Mouse (Mus musculus): ENCODE results near the gene Pou2f2. TPM values are rescaled to one million over a fixed set of nuclear protein-coding genes. Genes with fewer than 3 reads are reported as not detected.
"Not testable (repeated sequence)": the region's sequence is repeated elsewhere in the genome, so short reads cannot be mapped to it uniquely, and the experiment has no call there.

Pou2f2 gene
- polyA plus RNA-seq, 1 experiment, result 2.6 TPM

- 73% methylated on average over 8 of the region's 8 CpGs for WGBS
- Histone ChIP-seq H3K4me1 (ENCODE audit: control insufficient read depth, insufficient read depth, low read length) (no peaks in the 10 kb centered on the region), H3K4me3 (ENCODE audit: insufficient read depth, low read depth, low read length) (no peak overlapping the region), H3K27ac (ENCODE audit: insufficient read depth, low read depth, low read length) (no peak overlapping the region), H3K36me3 (ENCODE audit: control insufficient read depth, insufficient read depth, low read length) (no peaks in the 10 kb centered on the region), H3K27me3 (replicated peaks; ENCODE audit: control insufficient read depth, insufficient read depth, low read length) (no peaks in the 10 kb centered on the region)
- no peak for TF ChIP-seq POLR2A (IDR thresholded peaks at IDR 0.05; ENCODE audit: low read depth, low read length)
- DNase-seq, result no peak
Measured at GRCm38 (mm10) chr7:25058394-25058793, 121.1 kb downstream of the Pou2f2 start.

DNA sequence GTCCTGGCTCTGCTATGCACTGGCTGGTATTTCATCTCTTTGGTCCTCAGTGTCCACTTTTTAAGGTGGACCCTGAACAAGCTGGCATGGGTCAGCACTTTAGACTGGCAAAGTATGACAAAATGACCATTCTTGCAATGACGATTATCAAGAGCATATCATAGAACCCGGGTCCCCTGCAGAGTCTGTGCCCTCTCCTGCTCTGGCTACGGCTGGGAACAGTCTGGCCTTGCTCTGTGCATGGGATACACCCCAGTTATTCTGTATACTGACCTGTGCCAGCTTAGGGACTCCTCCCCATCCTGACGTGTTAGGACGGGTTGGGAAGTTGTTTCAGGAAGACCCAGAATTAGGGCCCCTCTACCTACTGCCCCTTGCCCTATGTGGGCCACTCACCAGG lies 121.6 kb downstream of the Pou2f2 start:
- Histone ChIP-seq H3K4me3 (ENCODE audit: insufficient read depth, low read depth, low read length) (no peak overlapping the region), H3K27me3 (replicated peaks; ENCODE audit: control insufficient read depth, insufficient read depth, low read length) (no peaks in the 10 kb centered on the region), H3K27ac (ENCODE audit: insufficient read depth, low read depth, low read length) (no peak overlapping the region), H3K36me3 (ENCODE audit: control insufficient read depth, insufficient read depth, low read length) (no peaks in the 10 kb centered on the region), H3K4me1 (ENCODE audit: control insufficient read depth, insufficient read depth, low read length) (no peaks in the 10 kb centered on the region)
- no peak for TF ChIP-seq CTCF (conservative IDR thresholded peaks at IDR 0.05; ENCODE audit: insufficient read depth, insufficient read length, low read depth, low read length)
- TF ChIP-seq POLR2A (IDR thresholded peaks at IDR 0.05; ENCODE audit: low read depth, low read length), result no peak
- 92% methylated on average over 5 of the region's 5 CpGs for WGBS
- DNase-seq, result no peak

GRCm38 (mm10) chr7:25056951-25057350 lies 122.6 kb downstream of the Pou2f2 start:
- TF ChIP-seq CTCF (conservative IDR thresholded peaks at IDR 0.05; ENCODE audit: insufficient read depth, insufficient read length, low read depth, low read length), result no peak
- TF ChIP-seq POLR2A (IDR thresholded peaks at IDR 0.05; ENCODE audit: low read depth, low read length), result no peak
- Histone ChIP-seq H3K36me3 (ENCODE audit: control insufficient read depth, insufficient read depth, low read length) (no peaks in the 10 kb centered on the region), H3K4me1 (ENCODE audit: control insufficient read depth, insufficient read depth, low read length) (no peaks in the 10 kb centered on the region), H3K27ac (ENCODE audit: insufficient read depth, low read depth, low read length) (no peak overlapping the region), H3K4me3 (ENCODE audit: insufficient read depth, low read depth, low read length) (no peak overlapping the region), H3K27me3 (replicated peaks; ENCODE audit: control insufficient read depth, insufficient read depth, low read length) (no peaks in the 10 kb centered on the region)
- DNase-seq, result no peak
- WGBS, result 68% methylated on average over 4 of the region's 4 CpGs

- Histone ChIP-seq H3K4me1 (ENCODE audit: control insufficient read depth, insufficient read depth, low read length) (no peaks in the 10 kb centered on the region), H3K36me3 (ENCODE audit: control insufficient read depth, insufficient read depth, low read length) (no peaks in the 10 kb centered on the region), H3K27ac (ENCODE audit: insufficient read depth, low read depth, low read length) (no peak overlapping the region), H3K27me3 (replicated peaks; ENCODE audit: control insufficient read depth, insufficient read depth, low read length) (no peaks in the 10 kb centered on the region), H3K4me3 (ENCODE audit: insufficient read depth, low read depth, low read length) (no peak overlapping the region)
- no peak for DNase-seq
- TF ChIP-seq POLR2A (IDR thresholded peaks at IDR 0.05; ENCODE audit: low read depth, low read length) (no peak), CTCF (conservative IDR thresholded peaks at IDR 0.05; ENCODE audit: insufficient read depth, insufficient read length, low read depth, low read length) (no peak; the same call in 1 of the 2 replicates)
- 84% methylated on average over 3 of the region's 3 CpGs for WGBS
Measured at GRCm38 (mm10) chr7:25052587-25052986, 126.9 kb downstream of the Pou2f2 start.

- no peak overlapping the region for H3K27ac ChIP-seq (ENCODE audit: insufficient read depth, low read depth, low read length)
- TF ChIP-seq POLR2A (IDR thresholded peaks at IDR 0.05; ENCODE audit: low read depth, low read length), result no peak
- TF ChIP-seq CTCF (conservative IDR thresholded peaks at IDR 0.05; ENCODE audit: insufficient read depth, insufficient read length, low read depth, low read length), result no peak
- 75% methylated on average over 16 of the region's 16 CpGs for WGBS
- no peak overlapping the region for H3K4me3 ChIP-seq (ENCODE audit: insufficient read depth, low read depth, low read length)
- H3K4me1 ChIP-seq (ENCODE audit: control insufficient read depth, insufficient read depth, low read length), result no peaks in the 10 kb centered on the region
- DNase-seq, result no peak
- H3K36me3 ChIP-seq (ENCODE audit: control insufficient read depth, insufficient read depth, low read length), result no peaks in the 10 kb centered on the region
- H3K27me3 ChIP-seq (replicated peaks; ENCODE audit: control insufficient read depth, insufficient read depth, low read length), result no peaks in the 10 kb centered on the region
Measured at GRCm38 (mm10) chr7:25049295-25049930, 130.1 kb downstream of the Pou2f2 start.

- TF ChIP-seq CTCF (conservative IDR thresholded peaks at IDR 0.05; ENCODE audit: insufficient read depth, insufficient read length, low read depth, low read length) (no peak), POLR2A (IDR thresholded peaks at IDR 0.05; ENCODE audit: low read depth, low read length) (no peak)
- 90% methylated on average over 8 of the region's 8 CpGs for WGBS
- H3K27ac ChIP-seq (ENCODE audit: insufficient read depth, low read depth, low read length), result no peak overlapping the region
- H3K36me3 ChIP-seq (ENCODE audit: control insufficient read depth, insufficient read depth, low read length), result no peaks in the 10 kb centered on the region
- H3K4me3 ChIP-seq (ENCODE audit: insufficient read depth, low read depth, low read length), result no peak overlapping the region
- no peaks in the 10 kb centered on the region for H3K4me1 ChIP-seq (ENCODE audit: control insufficient read depth, insufficient read depth, low read length)
- DNase-seq, result no peak
- no peaks in the 10 kb centered on the region for H3K27me3 ChIP-seq (replicated peaks; ENCODE audit: control insufficient read depth, insufficient read depth, low read length)
Measured at GRCm38 (mm10) chr7:25047363-25047762, 132.2 kb downstream of the Pou2f2 start.

GRCm38 (mm10) chr7:25044599-25044998 lies 134.9 kb downstream of the Pou2f2 start:
- DNase-seq; H3K4me1 ChIP-seq (ENCODE audit: control insufficient read depth, insufficient read depth, low read length); H3K27ac ChIP-seq (ENCODE audit: insufficient read depth, low read depth, low read length); H3K4me3 ChIP-seq (ENCODE audit: insufficient read depth, low read depth, low read length); H3K36me3 ChIP-seq (ENCODE audit: control insufficient read depth, insufficient read depth, low read length); H3K27me3 ChIP-seq (replicated peaks; ENCODE audit: control insufficient read depth, insufficient read depth, low read length): not testable (repeated sequence)
- WGBS, result 92% methylated on average over 7 of the region's 7 CpGs

DNA sequence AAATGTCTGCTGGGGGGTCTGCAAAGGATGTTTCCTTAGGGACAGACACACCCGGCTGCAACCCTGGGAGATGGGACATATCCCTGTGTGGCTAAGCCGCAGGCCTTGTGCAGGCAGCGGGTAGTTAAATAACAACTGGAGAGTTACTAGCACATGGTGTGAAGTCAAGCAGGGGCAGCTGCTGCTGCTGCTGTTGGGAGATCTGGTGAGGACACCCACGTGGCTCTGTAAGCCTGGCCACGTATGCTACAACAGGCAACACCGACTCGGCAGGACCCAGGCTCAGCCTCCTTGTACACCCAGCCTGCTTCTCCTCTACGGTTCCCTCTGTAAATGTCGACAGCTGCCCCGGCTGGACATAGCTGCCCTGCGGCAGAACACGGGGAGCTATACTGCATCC lies 137.6 kb downstream of the Pou2f2 start:
- no peak overlapping the region for H3K4me3 ChIP-seq (ENCODE audit: insufficient read depth, low read depth, low read length)
- 92% methylated on average over 12 of the region's 12 CpGs for WGBS
- H3K36me3 ChIP-seq (ENCODE audit: control insufficient read depth, insufficient read depth, low read length), result no peaks in the 10 kb centered on the region
- no peak overlapping the region for H3K27ac ChIP-seq (ENCODE audit: insufficient read depth, low read depth, low read length)
- H3K4me1 ChIP-seq (ENCODE audit: control insufficient read depth, insufficient read depth, low read length), result no peaks in the 10 kb centered on the region
- no peak for DNase-seq
- TF ChIP-seq CTCF (conservative IDR thresholded peaks at IDR 0.05; ENCODE audit: insufficient read depth, insufficient read length, low read depth, low read length), result no peak
- TF ChIP-seq POLR2A (IDR thresholded peaks at IDR 0.05; ENCODE audit: low read depth, low read length), result no peak
- H3K27me3 ChIP-seq (replicated peaks; ENCODE audit: control insufficient read depth, insufficient read depth, low read length), result no peaks in the 10 kb centered on the region

Other genes starting within 250 kb of the Pou2f2 start
- not detected in 2 replicates for gene Gm4881, start 235.2 kb downstream of the Pou2f2 start, polyA plus RNA-seq (2012; rRNA removed)
- gene Rabac1, start 207.0 kb downstream of the Pou2f2 start, polyA plus RNA-seq (2012; rRNA removed), result 549 and 618 TPM in 2 replicates
- gene Atp1a3, start 173.8 kb downstream of the Pou2f2 start, polyA plus RNA-seq (2012; rRNA removed), result 1.4 and 1.8 TPM in 2 replicates
- 17.1 and 24.3 TPM in 2 replicates for gene Grik5, start 107.4 kb downstream of the Pou2f2 start, polyA plus RNA-seq (2012; rRNA removed)
- gene Zfp574, start 107.2 kb downstream of the Pou2f2 start, polyA plus RNA-seq (2012; rRNA removed), result 20.6 and 27.0 TPM in 2 replicates
- 34.8 and 43.7 TPM in 2 replicates for gene Dedd2, start 40.9 kb upstream of the Pou2f2 start, polyA plus RNA-seq (2012; rRNA removed)
- gene Zfp526, start 41.7 kb upstream of the Pou2f2 start, polyA plus RNA-seq (2012; rRNA removed), result 8.9 and 10.8 TPM in 2 replicates
- 127 and 128 TPM in 2 replicates for gene Gsk3a, start 58.1 kb upstream of the Pou2f2 start, polyA plus RNA-seq (2012; rRNA removed)
- 37.0 and 46.2 TPM in 2 replicates for gene Erf, start 71.0 kb upstream of the Pou2f2 start, polyA plus RNA-seq (2012; rRNA removed)
- 41.8 and 41.9 TPM in 2 replicates for gene Cic, start 88.0 kb upstream of the Pou2f2 start, polyA plus RNA-seq (2012; rRNA removed)
- 48.9 and 50.2 TPM in 2 replicates for gene Pafah1b3, start 118.3 kb upstream of the Pou2f2 start, polyA plus RNA-seq (2012; rRNA removed)
- 0.08 TPM in 1 of 2 replicates, not detected in the other for gene Prr19, start 121.7 kb upstream of the Pou2f2 start, polyA plus RNA-seq (2012; rRNA removed)
- 0.28 and 0.35 TPM in 2 replicates for gene Tmem145, start 126.4 kb upstream of the Pou2f2 start, polyA plus RNA-seq (2012; rRNA removed)
- gene Megf8, start 137.4 kb upstream of the Pou2f2 start, polyA plus RNA-seq (2012; rRNA removed), result 23.5 and 29.8 TPM in 2 replicates
- not detected in 2 replicates for gene Cnfn, start 190.0 kb upstream of the Pou2f2 start, polyA plus RNA-seq (2012; rRNA removed)
- 63.4 and 63.8 TPM in 2 replicates for gene Lipe, start 219.0 kb upstream of the Pou2f2 start, polyA plus RNA-seq (2012; rRNA removed)
- 0.11 and 0.18 TPM in 2 replicates for gene Cxcl17, start 233.2 kb upstream of the Pou2f2 start, polyA plus RNA-seq (2012; rRNA removed)